Mouse (Mus musculus): Measurements from ENCODE around the gene Mgll.

DNA sequence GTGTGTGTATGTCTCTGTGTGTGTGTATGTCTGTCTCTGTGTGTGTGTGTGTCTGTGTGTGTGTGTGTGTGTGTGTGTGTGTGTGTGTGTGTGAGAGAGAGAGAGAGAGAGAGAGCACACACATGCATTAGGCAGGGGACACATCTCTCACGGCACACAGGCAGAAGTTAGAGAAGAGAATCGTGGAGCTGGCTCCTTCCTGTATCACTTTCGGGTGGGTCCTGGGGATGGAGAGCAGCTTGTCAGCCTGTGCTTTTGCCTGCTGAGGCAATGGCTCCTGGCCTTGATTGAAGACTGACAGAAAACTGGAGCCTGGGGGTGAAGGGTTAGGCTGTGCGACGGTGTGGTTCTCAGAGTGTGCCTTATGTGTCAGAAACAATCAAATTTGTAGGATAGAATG, 8.2 kb upstream of the Mgll start:
- TF ChIP-seq POLR2A (IDR thresholded peaks at IDR 0.05; ENCODE audit: borderline replicate concordance, control insufficient read depth, low read depth, low read length) (no peak), CTCF (IDR thresholded peaks at IDR 0.05; ENCODE audit: control insufficient read depth, insufficient read depth, low read length) (no peak)
